Mouse (Mus musculus): Measurements from ENCODE around the gene Tmc7.

Gene Tmc7

DNA sequence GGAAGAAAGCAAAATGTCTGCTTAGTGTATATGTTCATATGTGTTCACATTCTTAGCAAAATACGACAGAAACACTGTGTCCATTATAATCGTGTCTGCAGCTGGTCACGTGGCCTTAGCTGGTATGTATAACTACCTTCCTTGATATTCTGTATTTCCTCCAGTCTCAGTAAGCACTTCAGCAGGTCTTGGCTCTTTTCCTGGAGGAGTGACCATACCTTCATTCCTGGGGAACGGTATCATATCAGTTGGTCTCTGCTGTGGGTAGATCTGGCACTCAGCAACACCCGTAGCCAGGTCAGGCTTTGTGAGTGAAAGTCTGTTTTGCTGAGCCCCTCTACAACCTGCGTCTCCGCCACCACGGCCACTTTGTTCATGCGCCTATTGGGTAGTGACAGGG lies 90.6 kb downstream of the Tmc7 start:
- peaks cover 59% of the 10 kb centered on the region for H3K27me3 ChIP-seq (ENCODE audit: insufficient read depth, low read length)
- H3K4me1 ChIP-seq (replicated peaks; ENCODE audit: low read depth, low read length): peaks cover 19% of the 10 kb centered on the region
- H3K4me3 ChIP-seq (replicated peaks; ENCODE audit: low read length): no peak overlapping the region
- H3K36me3 ChIP-seq (ENCODE audit: insufficient read depth, low read length): no peaks in the 10 kb centered on the region
- H3K9me3 ChIP-seq (ENCODE audit: low read length): no peaks in the 10 kb centered on the region
- TF ChIP-seq NANOG (IDR thresholded peaks at IDR 0.05; ENCODE audit: borderline replicate concordance, low read length): no peak
- no peak for TF ChIP-seq CTCF (conservative IDR thresholded peaks at IDR 0.05; ENCODE audit: low read length)
- no peak for TF ChIP-seq POU5F1 (IDR thresholded peaks at IDR 0.05; ENCODE audit: borderline replicate concordance, low read length)

DNA sequence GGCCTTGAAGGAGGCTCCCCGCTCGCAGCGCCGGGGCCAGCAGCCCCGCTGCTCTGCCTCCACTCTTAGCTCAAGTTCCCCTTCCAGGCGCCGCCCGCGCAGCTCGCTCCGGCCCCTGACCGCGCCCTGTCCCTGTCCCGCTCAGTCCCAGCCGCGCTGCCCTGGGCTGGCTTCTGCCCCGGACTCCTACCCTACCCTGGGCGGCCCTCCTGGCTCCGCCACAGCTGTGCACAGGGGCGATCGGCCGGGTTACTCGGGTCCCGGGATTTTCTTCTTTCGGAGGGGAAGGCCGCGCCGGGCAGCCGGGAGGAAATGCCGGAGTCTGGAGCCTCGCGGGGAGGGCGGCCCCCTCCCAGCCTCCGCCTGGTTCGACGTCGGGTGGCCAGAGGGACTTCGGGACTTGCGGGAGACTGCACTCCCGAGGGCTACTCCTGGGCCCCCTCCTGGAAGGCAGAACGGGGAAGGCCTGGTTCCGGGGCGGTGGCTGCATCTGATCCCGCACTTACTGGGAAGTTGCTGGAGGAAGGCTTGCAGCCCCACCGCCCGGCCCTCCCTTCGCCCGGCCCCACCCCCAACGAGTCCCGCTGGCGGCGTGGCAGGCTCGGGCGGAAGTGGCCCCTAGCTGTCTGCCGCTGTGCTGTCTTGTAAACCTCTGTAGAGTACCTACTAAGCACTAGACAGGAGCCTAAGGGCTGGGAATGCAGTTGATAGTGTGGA lies 92.9 kb downstream of the Tmc7 start, which contains the start of gene Itpripl2:
Gene Itpripl2, minus strand, starts transcription at position 545 of the 717 bp plus-strand sequence.
- no peaks in the 10 kb centered on the region for H3K9me3 ChIP-seq (ENCODE audit: low read length)
- peak within 1 kb of the TSS; percentile 82 for H3K4me3 ChIP-seq (replicated peaks; ENCODE audit: low read length)
- H3K4me1 ChIP-seq (replicated peaks; ENCODE audit: low read depth, low read length): peaks cover 25% of the 10 kb centered on the region
- H3K36me3 ChIP-seq (ENCODE audit: insufficient read depth, low read length): no peaks in the 10 kb centered on the region
- TF ChIP-seq CTCF (conservative IDR thresholded peaks at IDR 0.05; ENCODE audit: low read length) (no peak), NANOG (IDR thresholded peaks at IDR 0.05; ENCODE audit: borderline replicate concordance, low read length) (no peak), POU5F1 (IDR thresholded peaks at IDR 0.05; ENCODE audit: borderline replicate concordance, low read length) (no peak)
- H3K27me3 ChIP-seq (ENCODE audit: insufficient read depth, low read length): peaks cover 73% of the 10 kb centered on the region

DNA sequence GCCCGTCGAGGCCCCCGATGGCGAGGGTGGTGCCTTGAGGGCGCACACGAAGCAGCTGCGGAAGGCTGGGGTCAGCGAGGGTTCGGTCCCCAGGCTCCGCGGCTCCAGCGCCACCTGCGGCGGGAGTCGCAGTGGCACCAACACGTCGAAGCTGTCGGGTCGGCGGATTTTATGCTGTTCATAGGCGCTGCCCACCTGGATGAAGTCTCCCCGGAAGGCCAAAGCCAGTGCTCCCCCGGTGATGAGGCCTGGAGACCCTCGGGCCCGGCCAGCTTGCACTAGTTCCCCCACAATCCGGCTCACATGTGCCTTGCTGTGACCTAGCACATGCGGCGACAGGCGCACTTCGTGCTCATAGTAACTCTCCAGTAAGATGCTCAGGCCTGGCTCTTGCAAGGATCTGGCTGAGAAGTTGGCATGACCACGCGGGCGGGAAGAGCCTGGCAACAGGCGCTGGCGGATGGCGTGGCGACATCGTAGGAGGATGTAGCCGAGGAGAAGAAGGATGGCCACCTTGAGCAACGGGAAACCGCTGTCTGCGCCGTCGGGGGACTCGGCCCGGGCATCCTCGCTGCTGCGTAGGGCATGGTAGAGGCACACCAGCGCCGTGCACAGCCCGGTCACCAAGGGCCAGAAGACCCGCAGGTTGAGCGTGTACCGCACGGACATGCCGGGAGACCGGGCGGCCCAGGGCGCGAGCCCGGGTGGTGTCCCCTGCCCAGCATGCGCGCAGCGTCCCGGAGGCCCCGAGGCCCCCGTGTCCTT lies 93.7 kb downstream of the Tmc7 start:
- H3K36me3 ChIP-seq (ENCODE audit: insufficient read depth, low read length): no peaks in the 10 kb centered on the region
- H3K4me3 ChIP-seq (replicated peaks; ENCODE audit: low read length): peak overlapping the region; percentile 82
- H3K27me3 ChIP-seq (ENCODE audit: insufficient read depth, low read length): peaks cover 71% of the 10 kb centered on the region
- peaks cover 27% of the 10 kb centered on the region for H3K4me1 ChIP-seq (replicated peaks; ENCODE audit: low read depth, low read length)
- H3K9me3 ChIP-seq (ENCODE audit: low read length): no peaks in the 10 kb centered on the region
- no peak for TF ChIP-seq POU5F1 (IDR thresholded peaks at IDR 0.05; ENCODE audit: borderline replicate concordance, low read length)
- TF ChIP-seq CTCF (conservative IDR thresholded peaks at IDR 0.05; ENCODE audit: low read length): no peak
- TF ChIP-seq NANOG (IDR thresholded peaks at IDR 0.05; ENCODE audit: borderline replicate concordance, low read length): no peak

DNA sequence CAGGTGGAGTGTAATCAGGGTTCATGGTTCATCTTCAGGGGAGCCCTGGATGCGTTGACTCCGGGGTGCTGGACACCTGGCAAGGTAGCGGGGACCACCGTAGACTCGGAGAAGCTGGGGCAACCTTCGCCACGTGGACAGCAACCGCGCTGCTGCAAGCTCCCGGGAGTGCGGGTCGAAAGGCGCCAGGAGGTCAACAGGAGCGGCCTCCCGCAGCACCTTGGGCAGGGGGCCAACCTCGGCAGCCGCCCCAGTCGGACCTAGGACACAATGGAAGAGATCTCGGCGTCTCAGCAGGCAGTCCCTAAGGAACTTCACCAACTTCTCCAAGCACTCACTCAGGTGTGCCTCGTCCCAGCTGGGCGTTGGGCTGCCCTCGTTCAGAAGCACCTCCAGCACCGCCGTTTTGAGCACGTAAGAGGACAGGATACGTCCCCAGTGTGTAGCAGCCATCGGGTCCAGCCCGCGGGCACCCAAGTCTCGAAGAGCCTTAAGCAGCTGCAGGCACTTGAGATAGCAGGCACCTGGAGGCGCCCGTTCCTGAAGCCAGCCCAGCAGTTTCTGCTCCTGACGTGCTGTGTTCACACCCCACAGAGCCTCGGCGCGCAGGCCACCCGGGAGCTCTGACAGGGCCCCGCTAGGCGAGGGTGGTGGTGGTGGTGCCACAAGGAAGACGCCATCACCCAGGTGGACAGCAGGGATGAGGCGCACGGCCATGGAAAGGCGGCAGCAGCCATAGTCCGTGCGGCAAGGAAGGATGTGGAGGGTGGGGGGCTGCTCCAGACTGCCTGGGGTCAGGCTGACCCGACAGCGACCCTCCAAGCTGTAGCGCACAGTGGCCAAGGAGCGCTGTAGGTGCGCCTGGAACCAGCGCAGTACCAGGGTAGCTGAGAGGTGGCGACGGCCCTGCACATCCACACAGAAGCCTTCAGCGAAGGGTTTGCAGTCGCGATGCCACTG lies 94.5 kb downstream of the Tmc7 start:
- no peak for TF ChIP-seq CTCF (conservative IDR thresholded peaks at IDR 0.05; ENCODE audit: low read length)
- TF ChIP-seq NANOG (IDR thresholded peaks at IDR 0.05; ENCODE audit: borderline replicate concordance, low read length): no peak
- no peak for TF ChIP-seq POU5F1 (IDR thresholded peaks at IDR 0.05; ENCODE audit: borderline replicate concordance, low read length)

DNA sequence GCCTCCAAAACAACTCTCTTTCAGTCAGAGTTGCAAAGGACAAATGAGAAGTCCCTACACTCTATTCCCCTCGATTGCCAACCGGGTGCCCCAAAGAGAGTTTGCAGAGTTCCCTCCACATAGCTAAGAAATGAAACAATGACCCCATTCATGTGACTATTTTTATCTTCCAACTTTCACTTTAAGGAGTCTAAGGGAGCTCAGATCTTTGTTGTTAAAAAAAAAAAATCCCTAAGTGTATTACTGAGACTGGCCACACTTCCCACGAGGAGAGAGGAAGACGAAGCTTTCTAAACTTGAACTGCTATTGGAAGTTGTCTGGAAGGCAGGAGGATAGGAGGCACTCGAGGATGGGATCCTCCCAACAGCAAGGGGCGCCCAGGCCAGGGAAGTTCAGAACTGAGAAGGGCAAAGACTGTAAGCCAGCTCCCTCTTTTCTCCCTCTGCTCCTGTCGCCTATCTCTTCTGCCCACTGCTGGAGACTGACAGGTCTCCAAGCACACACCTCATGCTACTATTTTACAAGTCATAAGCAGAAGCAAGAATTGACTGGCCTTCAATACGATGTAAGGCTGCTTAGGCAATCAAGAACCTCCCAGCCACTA lies 96.4 kb downstream of the Tmc7 start:
- Histone ChIP-seq H3K36me3 (ENCODE audit: insufficient read depth, low read length) (no peaks in the 10 kb centered on the region), H3K9me3 (ENCODE audit: low read length) (no peaks in the 10 kb centered on the region), H3K4me3 (replicated peaks; ENCODE audit: low read length) (no peak overlapping the region), H3K27me3 (ENCODE audit: insufficient read depth, low read length) (peaks cover 55% of the 10 kb centered on the region), H3K4me1 (replicated peaks; ENCODE audit: low read depth, low read length) (peaks cover 27% of the 10 kb centered on the region)
- no peak for TF ChIP-seq POU5F1 (IDR thresholded peaks at IDR 0.05; ENCODE audit: borderline replicate concordance, low read length)
- TF ChIP-seq CTCF (conservative IDR thresholded peaks at IDR 0.05; ENCODE audit: low read length): no peak
- no peak for TF ChIP-seq NANOG (IDR thresholded peaks at IDR 0.05; ENCODE audit: borderline replicate concordance, low read length)

More for the DNA sequence above, 94.5 kb downstream of the Tmc7 start:
- Histone ChIP-seq H3K9me3 (ENCODE audit: low read length) (no peaks in the 10 kb centered on the region), H3K4me3 (replicated peaks; ENCODE audit: low read length) (peak overlapping the region; percentile 82), H3K4me1 (replicated peaks; ENCODE audit: low read depth, low read length) (peaks cover 27% of the 10 kb centered on the region), H3K36me3 (ENCODE audit: insufficient read depth, low read length) (no peaks in the 10 kb centered on the region), H3K27me3 (ENCODE audit: insufficient read depth, low read length) (peaks cover 67% of the 10 kb centered on the region)

DNA sequence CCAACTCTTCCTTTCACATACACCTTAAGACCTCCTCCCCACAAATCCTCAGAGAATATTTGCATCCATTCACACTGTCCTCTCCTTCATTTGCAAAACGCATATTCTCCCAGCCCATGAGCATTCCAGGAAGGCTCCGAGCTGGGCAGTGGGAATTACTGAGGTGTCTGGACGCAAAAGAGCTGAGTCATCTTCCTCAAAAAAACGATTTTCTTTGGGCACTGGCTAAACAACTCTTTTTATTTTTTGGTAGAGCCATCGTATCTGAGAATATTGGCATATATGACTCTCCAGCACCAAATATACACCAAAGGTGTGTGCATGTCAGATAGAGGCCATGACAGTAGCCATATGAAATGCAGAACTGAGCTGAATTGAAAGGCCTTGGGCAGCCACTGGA lies 97.6 kb downstream of the Tmc7 start:
- TF ChIP-seq POU5F1 (IDR thresholded peaks at IDR 0.05; ENCODE audit: borderline replicate concordance, low read length) (no peak), NANOG (IDR thresholded peaks at IDR 0.05; ENCODE audit: borderline replicate concordance, low read length) (no peak), CTCF (conservative IDR thresholded peaks at IDR 0.05; ENCODE audit: low read length) (no peak)
- H3K27me3 ChIP-seq (ENCODE audit: insufficient read depth, low read length): peaks cover 48% of the 10 kb centered on the region
- no peak overlapping the region for H3K4me3 ChIP-seq (replicated peaks; ENCODE audit: low read length)
- H3K4me1 ChIP-seq (replicated peaks; ENCODE audit: low read depth, low read length): peaks cover 24% of the 10 kb centered on the region
- H3K9me3 ChIP-seq (ENCODE audit: low read length): no peaks in the 10 kb centered on the region
- H3K36me3 ChIP-seq (ENCODE audit: insufficient read depth, low read length): no peaks in the 10 kb centered on the region
